Mouse (Mus musculus) lung, adult 2 months (tissue): ENCODE results near the gene Gabra1. TPM values are rescaled to one million over a fixed set of nuclear protein-coding genes. Genes with fewer than 3 reads are reported as not detected.

Source experiments
- DNase-seq: peaks from one replicate; pipeline ENCODE4 v3.0.0; 2022
- H3K4me1 ChIP-seq: fragments of 200-500 bp; 2 replicates; pipeline ENCODE4 v1.6.1; 2011; ENCODE audit warnings: low read length; ENCODE audit not compliant: control insufficient read depth, insufficient read depth
- H3K4me3 ChIP-seq: fragments of 200-500 bp; replicated peaks from 2 replicates; pipeline ENCODE3; 2011; ENCODE audit warnings: low read depth, mild to moderate bottlenecking, control low read depth, low read length; ENCODE audit errors: extremely low read depth
- CTCF ChIP-seq: fragments of 200-500 bp; IDR thresholded peaks from 2 replicates; pipeline ENCODE4 v1.5.1; 2011; ENCODE audit warnings: mild to moderate bottlenecking, low read length, control low read depth; ENCODE audit not compliant: insufficient read depth
- POLR2A ChIP-seq: fragments of 200-500 bp; IDR thresholded peaks from 2 replicates; pipeline ENCODE4 v1.6.1; 2011; ENCODE audit warnings: low read depth, mild to moderate bottlenecking, control low read depth, low read length, borderline replicate concordance; ENCODE audit errors: extremely low read depth
- WGBS: fragments of 180-500 bp; shearing (Covaris S2); methylation state at CpG from one replicate; pipeline ENCODE4 v1.1.7; 2018; 5-methylcytosine and 5-hydroxymethylcytosine counted together
- polyA plus RNA-seq: library from polyadenylated mRNA; depleted of rRNA; stranded (reverse); fragments of >200 nt; gene quantifications from 2 replicates; pipeline ENCODE4 v1.2.3, GENCODE M21; 2012; rRNA removed

Gabra1 gene
- 0.04 TPM in 1 of 2 replicates, not detected in the other for polyA plus RNA-seq

GRCm38 (mm10) chr11:42182825-42183152, at the start of gene Gabra1:
Gene Gabra1, minus strand, starts transcription at chr11:42182930.
- DNase-seq: no peak
- H3K4me3 ChIP-seq: no peak within 1 kb of the TSS
- WGBS: 2% methylated on average over 13 of the region's 13 CpGs
- TF ChIP-seq POLR2A: no peak
- TF ChIP-seq CTCF: no peak
- no peaks in the 10 kb centered on the region for H3K4me1 ChIP-seq

- 2% methylated on average over 35 of the region's 35 CpGs for WGBS
- no peak for DNase-seq
- TF ChIP-seq POLR2A (no peak), CTCF (no peak)
- H3K4me1 ChIP-seq: no peaks in the 10 kb centered on the region
- H3K4me3 ChIP-seq: no peak overlapping the region
Observed at GRCm38 (mm10) chr11:42181973-42182824, 531 bp downstream of the Gabra1 start.

- no peaks in the 10 kb centered on the region for H3K4me1 ChIP-seq
- no peak overlapping the region for H3K4me3 ChIP-seq
- WGBS: 22% methylated on average over 5 of the region's 5 CpGs
- no peak for DNase-seq
- TF ChIP-seq CTCF (no peak), POLR2A (no peak)
Observed at GRCm38 (mm10) chr11:42181426-42181825, 1.3 kb downstream of the Gabra1 start.

GRCm38 (mm10) chr11:42179535-42179934, 3.2 kb downstream of the Gabra1 start:
- DNase-seq: no peak
- Histone ChIP-seq H3K4me1 (no peaks in the 10 kb centered on the region), H3K4me3 (no peak overlapping the region)
- 74% methylated on average over 5 of the region's 5 CpGs for WGBS
- TF ChIP-seq POLR2A (no peak), CTCF (no peak)

GRCm38 (mm10) chr11:42178296-42178695, 4.4 kb downstream of the Gabra1 start:
- no peak overlapping the region for H3K4me3 ChIP-seq
- no peaks in the 10 kb centered on the region for H3K4me1 ChIP-seq
- TF ChIP-seq POLR2A: no peak
- TF ChIP-seq CTCF: no peak
- DNase-seq: no peak
- WGBS: 88% methylated on average over 2 of the region's 2 CpGs

GRCm38 (mm10) chr11:42151396-42151795, 31.3 kb downstream of the Gabra1 start:
- Histone ChIP-seq H3K4me1 (no peaks in the 10 kb centered on the region), H3K4me3 (no peak overlapping the region)
- TF ChIP-seq CTCF (no peak), POLR2A (no peak)
- DNase-seq: no peak
- 76% methylated on average over 5 of the region's 5 CpGs for WGBS

- DNase-seq: no peak
- no peak for TF ChIP-seq CTCF
- no peak for TF ChIP-seq POLR2A
- WGBS: 89% methylated on average over 1 of the region's 1 CpGs
- Histone ChIP-seq H3K4me3 (no peak overlapping the region), H3K4me1 (no peaks in the 10 kb centered on the region)
Observed at GRCm38 (mm10) chr11:42116931-42117330, 65.8 kb downstream of the Gabra1 start.

- DNase-seq: no peak
- Histone ChIP-seq H3K4me3 (no peak overlapping the region), H3K4me1 (no peaks in the 10 kb centered on the region)
- 42% methylated on average over 1 of the region's 1 CpGs for WGBS
- no peak for TF ChIP-seq POLR2A
- no peak for TF ChIP-seq CTCF
Observed at GRCm38 (mm10) chr11:42110051-42110450, 72.7 kb downstream of the Gabra1 start.

- H3K4me1 ChIP-seq: no peaks in the 10 kb centered on the region
- no peak overlapping the region for H3K4me3 ChIP-seq
Observed at GRCm38 (mm10) chr11:42109627-42110026, 73.1 kb downstream of the Gabra1 start.

GRCm38 (mm10) chr11:42095556-42095955, 87.2 kb downstream of the Gabra1 start:
- WGBS: 75% methylated on average over 2 of the region's 2 CpGs
- DNase-seq: no peak
- no peaks in the 10 kb centered on the region for H3K4me1 ChIP-seq
- no peak for TF ChIP-seq POLR2A
- H3K4me3 ChIP-seq: no peak overlapping the region

More at GRCm38 (mm10) chr11:42109627-42110026, 73.1 kb downstream of the Gabra1 start:
- no peak for TF ChIP-seq CTCF
- no peak for TF ChIP-seq POLR2A
- DNase-seq: no peak

Other genes with a start within 250 kb of the Gabra1 start
- not detected in 2 replicates for gene Gabrg2, start 182.1 kb downstream of the Gabra1 start, polyA plus RNA-seq
- not detected in 2 replicates for gene Gabra6, start 138.1 kb upstream of the Gabra1 start, polyA plus RNA-seq
- not detected in 2 replicates for gene Gabrb2, start 236.8 kb upstream of the Gabra1 start, polyA plus RNA-seq